Mouse (Mus musculus) intestine, embryonic 16.5 days (tissue): ENCODE data around the gene Eno2. TPM values are rescaled to one million over a fixed set of nuclear protein-coding genes. Genes with fewer than 3 reads are reported as not detected.

Experiments used
- ATAC-seq: fragments of 200-750 bp; cut with Nextera tagmentation; 2 replicates; pipeline ENCODE4 v1.8.0; 2017; ENCODE audit warnings: moderate TSS enrichment, moderate library complexity
- H3K27ac ChIP-seq: fragments of 300-500 bp; sonication (generic); 2 replicates; pipeline ENCODE4 v1.5.1; 2014; ENCODE audit warnings: mild to moderate bottlenecking, low read length
- H3K27me3 ChIP-seq: fragments of 300-500 bp; sonication (generic); replicated peaks from 2 replicates; pipeline ENCODE4 v1.6.1; 2014; ENCODE audit warnings: low read length, control low read depth, mixed read lengths; ENCODE audit not compliant: control insufficient read depth, insufficient read depth
- H3K36me3 ChIP-seq: fragments of 300-500 bp; sonication (generic); 2 replicates; pipeline ENCODE4 v1.6.1; 2014; ENCODE audit warnings: low read length, control low read depth; ENCODE audit not compliant: control insufficient read depth, insufficient read depth
- H3K4me1 ChIP-seq: fragments of 300-500 bp; sonication (generic); 2 replicates; pipeline ENCODE4 v1.6.1; 2014; ENCODE audit warnings: low read length, control low read depth, mixed read lengths; ENCODE audit not compliant: control insufficient read depth, insufficient read depth
- H3K4me2 ChIP-seq: fragments of 300-500 bp; sonication (generic); 2 replicates; pipeline ENCODE4 v1.6.1; 2014; ENCODE audit warnings: low read depth, low read length, control low read depth
- H3K4me3 ChIP-seq: fragments of 300-500 bp; sonication (generic); 2 replicates; pipeline ENCODE4 v1.5.1; 2014; ENCODE audit warnings: mild to moderate bottlenecking, low read length
- H3K9ac ChIP-seq: fragments of 300-500 bp; sonication (generic); 2 replicates; pipeline ENCODE4 v1.6.1; 2014; ENCODE audit warnings: low read depth, low read length
- H3K9me3 ChIP-seq: fragments of 300-500 bp; sonication (generic); 2 replicates; pipeline ENCODE4 v1.6.1; 2016; ENCODE audit warnings: low read length, control low read depth; ENCODE audit not compliant: control insufficient read depth
- WGBS: fragments of 180-500 bp; shearing (Covaris S2); extraction: QIAGEN DNeasy Blood & Tissue Kit; methylation state at CpG from one replicate; pipeline ENCODE4 v1.1.7; 2014; 5-methylcytosine and 5-hydroxymethylcytosine counted together
- polyA plus RNA-seq: library from polyadenylated mRNA; unstranded; fragments of >200 nt; fragmentation: Nextera tagmentation; extraction: Ambion mirVana; gene quantifications from 2 replicates; pipeline ENCODE4 v1.2.1, GENCODE M21; 2015

Gene Eno2
- polyA plus RNA-seq, 1 experiment from 2014 or later = 7.1 TPM

GRCm38 (mm10) chr6:124757351-124757880 lies 12.1 kb downstream of the Eno2 start:
- Histone ChIP-seq H3K27ac (peak overlapping the region; percentile 93), H3K9ac (peak overlapping the region; percentile 93), H3K9me3 (no peaks in the 10 kb centered on the region), H3K4me1 (peaks cover 42% of the 10 kb centered on the region), H3K27me3 (no peaks in the 10 kb centered on the region), H3K36me3 (no peaks in the 10 kb centered on the region), H3K4me2 (peak overlapping the region; percentile 78), H3K4me3 (peak overlapping the region; percentile 75)
- 12% methylated on average over 5 of the region's 5 CpGs for WGBS
- ATAC-seq = no peak

DNA sequence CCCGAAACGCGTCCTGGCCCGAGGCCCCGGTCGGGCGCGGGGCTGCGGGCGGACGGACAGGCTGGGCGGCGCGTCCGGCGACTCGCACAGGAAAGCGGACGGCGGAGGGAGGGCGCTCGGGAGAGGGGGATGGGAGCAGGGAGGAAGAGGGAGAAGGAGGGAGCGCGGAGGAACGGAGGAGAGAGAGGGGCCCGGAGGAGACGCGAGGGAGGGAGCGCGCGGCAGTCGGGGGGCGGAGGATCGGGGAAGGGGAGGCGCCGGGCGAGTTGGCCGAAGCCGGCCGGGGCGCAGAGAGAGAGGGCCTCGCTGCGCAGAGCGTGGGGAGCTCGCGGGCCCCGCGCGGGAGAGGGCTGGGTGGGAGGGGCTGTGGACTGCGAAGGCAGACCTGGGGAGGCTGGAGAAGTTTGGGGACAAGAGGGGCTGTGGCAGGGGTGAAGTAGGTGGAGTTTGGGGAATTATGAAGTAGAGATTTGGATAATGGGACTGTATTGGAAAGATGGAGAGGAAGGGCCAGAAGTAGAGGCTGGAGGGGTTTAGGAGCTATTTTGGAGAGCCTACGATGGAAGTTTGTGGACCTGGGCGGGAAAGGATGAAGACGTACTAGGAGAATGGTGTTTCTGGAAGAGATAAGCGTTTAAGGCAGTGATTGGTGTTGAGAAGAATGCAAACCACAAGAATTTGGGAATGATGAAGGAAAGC lies 12.7 kb downstream of the Eno2 start:
- ATAC-seq = peak; percentile 81
- Histone ChIP-seq H3K4me2 (peak overlapping the region; percentile 78), H3K4me3 (peak overlapping the region; percentile 75), H3K27ac (peak overlapping the region; percentile 93), H3K27me3 (no peaks in the 10 kb centered on the region), H3K9ac (peak overlapping the region; percentile 93), H3K36me3 (no peaks in the 10 kb centered on the region), H3K4me1 (peaks cover 42% of the 10 kb centered on the region), H3K9me3 (no peaks in the 10 kb centered on the region)
- WGBS = 2% methylated on average over 48 of the region's 54 CpGs

DNA sequence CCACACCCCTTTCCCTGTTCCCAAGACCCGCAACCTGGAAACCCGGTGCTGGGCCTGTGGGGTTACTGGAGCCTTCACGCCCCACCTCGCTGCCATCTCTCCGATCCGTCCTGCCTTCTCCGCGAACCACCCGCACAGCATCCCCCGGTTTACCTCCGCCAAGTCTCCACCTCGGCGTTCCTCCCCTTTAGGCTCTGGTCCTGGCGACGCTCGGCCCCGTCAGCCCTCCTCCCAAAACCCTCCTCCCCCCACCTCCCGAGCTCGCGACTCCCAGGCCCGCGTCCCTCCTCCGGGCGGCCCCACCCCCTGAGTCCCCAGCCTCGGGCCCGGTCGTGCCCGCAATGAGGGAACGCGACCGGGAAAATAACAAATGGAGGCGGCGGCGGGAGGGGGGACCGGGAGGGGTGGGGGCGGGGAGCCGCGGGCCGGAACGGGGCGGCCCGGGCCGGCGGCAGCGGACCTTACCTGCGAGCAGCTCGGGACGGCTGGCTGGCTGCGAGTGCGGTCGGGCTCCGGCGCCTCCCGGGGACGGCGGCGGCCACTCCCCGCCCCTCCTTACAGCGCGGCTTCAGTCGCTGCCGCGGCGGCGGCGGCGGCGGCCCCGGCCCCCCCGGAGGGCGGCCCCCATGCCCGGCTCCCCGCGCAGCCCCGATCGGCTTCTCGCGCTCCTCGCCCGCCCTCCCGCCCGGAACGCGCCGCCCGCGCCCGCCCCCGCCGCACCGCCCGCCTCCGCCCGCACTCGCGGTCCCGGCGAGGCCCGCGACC lies 13.5 kb downstream of the Eno2 start, which contains the start of the genes Gm45234 and Atn1:
Gm45234 (minus strand) TSS at position 191 of the 765 bp plus-strand sequence.
Atn1 (minus strand) TSS at position 694 of the 765 bp plus-strand sequence.
- Histone ChIP-seq H3K4me3 (peak within 1 kb of the TSS; percentile 75), H3K4me1 (peaks cover 45% of the 10 kb centered on the region), H3K9ac (peak within 1 kb of the TSS; percentile 93), H3K27me3 (no peaks in the 10 kb centered on the region), H3K36me3 (no peaks in the 10 kb centered on the region), H3K27ac (peak within 1 kb of the TSS; percentile 93), H3K4me2 (peak within 1 kb of the TSS; percentile 78), H3K9me3 (no peaks in the 10 kb centered on the region)
- peak; percentile 60 for ATAC-seq
- WGBS = 1% methylated on average over 57 of the region's 100 CpGs

GRCm38 (mm10) chr6:124755306-124755705 lies 14.2 kb downstream of the Eno2 start:
- WGBS = 11% methylated on average over 3 of the region's 3 CpGs
- H3K4me3 ChIP-seq = peak overlapping the region; percentile 75
- H3K27ac ChIP-seq = peak overlapping the region; percentile 93
- no peaks in the 10 kb centered on the region for H3K27me3 ChIP-seq
- H3K9me3 ChIP-seq = no peaks in the 10 kb centered on the region
- no peaks in the 10 kb centered on the region for H3K36me3 ChIP-seq
- peak overlapping the region; percentile 93 for H3K9ac ChIP-seq
- H3K4me2 ChIP-seq = peak overlapping the region; percentile 78
- H3K4me1 ChIP-seq = peaks cover 45% of the 10 kb centered on the region
- ATAC-seq = no peak

DNA sequence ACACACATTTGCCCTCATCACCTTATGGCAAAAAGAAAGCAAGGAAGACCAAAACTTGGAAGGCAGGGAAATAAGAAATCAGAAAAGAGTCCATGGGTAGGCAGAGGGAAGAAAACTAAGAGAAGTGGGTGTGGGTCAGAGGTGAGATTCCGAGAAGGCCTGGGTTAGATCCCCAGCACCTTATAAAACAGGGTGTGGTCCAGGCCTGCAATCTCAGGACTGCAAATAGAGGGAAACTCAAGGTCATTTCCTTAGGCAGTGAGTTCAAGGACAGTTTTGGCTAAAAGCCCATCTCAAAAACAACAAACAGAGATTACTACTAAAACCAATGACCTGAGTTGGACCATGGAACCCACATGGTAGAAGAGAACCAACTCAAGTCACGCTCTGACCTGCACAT lies 15.6 kb downstream of the Eno2 start:
- Histone ChIP-seq H3K27ac (no peak overlapping the region), H3K36me3 (peaks cover 7% of the 10 kb centered on the region; the same call in 1 of the 2 replicates), H3K9me3 (no peaks in the 10 kb centered on the region), H3K27me3 (no peaks in the 10 kb centered on the region), H3K4me1 (peaks cover 40% of the 10 kb centered on the region), H3K4me3 (no peak overlapping the region), H3K4me2 (no peak overlapping the region), H3K9ac (no peak overlapping the region)
- 82% methylated on average over 2 of the region's 2 CpGs for WGBS
- ATAC-seq = no peak

GRCm38 (mm10) chr6:124750405-124750804 lies 19.1 kb downstream of the Eno2 start:
- no peak overlapping the region for H3K27ac ChIP-seq
- H3K9ac ChIP-seq = no peak overlapping the region
- no peak overlapping the region for H3K4me2 ChIP-seq
- no peak overlapping the region for H3K4me3 ChIP-seq
- no peak for ATAC-seq
- H3K4me1 ChIP-seq = peaks cover 37% of the 10 kb centered on the region
- no peaks in the 10 kb centered on the region for H3K27me3 ChIP-seq
- 81% methylated on average over 8 of the region's 8 CpGs for WGBS
- H3K36me3 ChIP-seq = peaks cover 12% of the 10 kb centered on the region; the same call in 1 of the 2 replicates
- H3K9me3 ChIP-seq = no peaks in the 10 kb centered on the region

- Histone ChIP-seq H3K4me1 (peaks cover 22% of the 10 kb centered on the region), H3K4me3 (no peak overlapping the region; the same call in 1 of the 2 replicates), H3K36me3 (peaks cover 20% of the 10 kb centered on the region; the same call in 1 of the 2 replicates), H3K9me3 (no peaks in the 10 kb centered on the region), H3K9ac (peak overlapping the region; percentile 96), H3K27ac (no peak overlapping the region), H3K27me3 (no peaks in the 10 kb centered on the region), H3K4me2 (peak overlapping the region; percentile 99)
- 84% methylated on average over 7 of the region's 7 CpGs for WGBS
- ATAC-seq = no peak
These were observed 22.5 kb downstream of the Eno2 start for GRCm38 (mm10) chr6:124746654-124747632.

DNA sequence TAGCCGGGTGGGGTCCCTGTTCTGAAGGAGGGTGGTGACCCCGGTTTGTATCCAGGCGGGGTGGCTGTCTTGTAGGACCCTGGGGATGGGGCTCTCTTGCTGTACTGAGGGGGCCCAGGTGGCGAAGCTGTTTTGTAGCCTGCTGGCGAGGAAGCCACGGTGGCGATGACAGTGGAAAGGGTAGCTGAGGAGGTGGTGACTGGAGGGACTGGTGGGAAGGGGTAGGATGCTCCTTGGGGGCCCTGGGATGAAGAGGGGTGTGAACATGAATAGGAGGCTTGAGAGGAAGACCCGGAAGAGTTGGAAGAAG lies 23.2 kb downstream of the Eno2 start:
- Histone ChIP-seq H3K36me3 (peaks cover 20% of the 10 kb centered on the region; the same call in 1 of the 2 replicates), H3K9ac (peak overlapping the region; percentile 96), H3K4me1 (peaks cover 24% of the 10 kb centered on the region), H3K4me3 (peak overlapping the region; percentile 62), H3K4me2 (peak overlapping the region; percentile 99), H3K9me3 (no peaks in the 10 kb centered on the region), H3K27me3 (no peaks in the 10 kb centered on the region), H3K27ac (peak overlapping the region; percentile 90)
- 21% methylated on average over 8 of the region's 8 CpGs for WGBS
- no peak for ATAC-seq
